Mouse (Mus musculus): Measurements from ENCODE around the gene Sec31a.
A peak's percentile ranks its signal among the peaks of the same experiment; 100 is the strongest.
"Not testable (repeated sequence)": the region's sequence is repeated elsewhere in the genome, so short reads cannot be mapped to it uniquely, and the experiment has no call there.

Sec31a gene

GRCm38 (mm10) chr5:100415761-100416590 lies at the start of gene Sec31a:
Sec31a (minus strand) TSS chr5:100416234.
- peak; percentile 94 for DNase-seq (ENCODE audit: low read depth, low spot score)

GRCm38 (mm10) chr5:100462374-100462773 lies 46.3 kb upstream of the Sec31a start:
- no peak for DNase-seq (ENCODE audit: low read depth, low spot score)

- no peak for DNase-seq (ENCODE audit: low read depth, low spot score)
Measured at GRCm38 (mm10) chr5:100461526-100461925, 45.5 kb upstream of the Sec31a start.

GRCm38 (mm10) chr5:100459468-100459867 lies 43.4 kb upstream of the Sec31a start:
- DNase-seq (ENCODE audit: low read depth, low spot score): no peak

GRCm38 (mm10) chr5:100451871-100452270 lies 35.8 kb upstream of the Sec31a start:
- DNase-seq (ENCODE audit: low read depth, low spot score): no peak

- DNase-seq (ENCODE audit: low read depth, low spot score): no peak
Measured at GRCm38 (mm10) chr5:100438796-100439195, 22.8 kb upstream of the Sec31a start.

GRCm38 (mm10) chr5:100437917-100438316 lies 21.9 kb upstream of the Sec31a start:
- DNase-seq (ENCODE audit: low read depth, low spot score): no peak

GRCm38 (mm10) chr5:100437086-100437485 lies 21.1 kb upstream of the Sec31a start:
- DNase-seq (ENCODE audit: low read depth, low spot score): no peak

GRCm38 (mm10) chr5:100430966-100431365 lies 14.9 kb upstream of the Sec31a start:
- no peak for DNase-seq (ENCODE audit: low read depth, low spot score)

GRCm38 (mm10) chr5:100430076-100430390 lies 14.0 kb upstream of the Sec31a start:
- no peak for DNase-seq (ENCODE audit: low read depth, low spot score)

GRCm38 (mm10) chr5:100429344-100430075 lies 13.5 kb upstream of the Sec31a start:
- peak; percentile 99 for DNase-seq (ENCODE audit: low read depth, low spot score)

GRCm38 (mm10) chr5:100428734-100429343 lies 12.8 kb upstream of the Sec31a start:
- no peak for DNase-seq (ENCODE audit: low read depth, low spot score)

GRCm38 (mm10) chr5:100428031-100428733 lies 12.1 kb upstream of the Sec31a start:
- DNase-seq (ENCODE audit: low read depth, low spot score): peak; percentile 65

GRCm38 (mm10) chr5:100427276-100427675 lies 11.2 kb upstream of the Sec31a start:
- no peak for DNase-seq (ENCODE audit: low read depth, low spot score)

- DNase-seq (ENCODE audit: low read depth, low spot score): not testable (repeated sequence)
Measured at GRCm38 (mm10) chr5:100425823-100426222, 9.8 kb upstream of the Sec31a start.

GRCm38 (mm10) chr5:100424252-100424651 lies 8.2 kb upstream of the Sec31a start:
- DNase-seq (ENCODE audit: low read depth, low spot score): no peak

- DNase-seq (ENCODE audit: low read depth, low spot score): no peak
Measured at GRCm38 (mm10) chr5:100423626-100424025, 7.6 kb upstream of the Sec31a start.

- no peak for DNase-seq (ENCODE audit: low read depth, low spot score)
Measured at GRCm38 (mm10) chr5:100418861-100419260, 2.8 kb upstream of the Sec31a start.

- DNase-seq (ENCODE audit: low read depth, low spot score): no peak
Measured at GRCm38 (mm10) chr5:100418077-100418476, 2.0 kb upstream of the Sec31a start.

GRCm38 (mm10) chr5:100414474-100415196 lies 1.4 kb downstream of the Sec31a start:
- DNase-seq (ENCODE audit: low read depth, low spot score): no peak

- DNase-seq (ENCODE audit: low read depth, low spot score): no peak
Measured at GRCm38 (mm10) chr5:100412886-100413285, 3.1 kb downstream of the Sec31a start.
